Mouse (Mus musculus) forebrain, postnatal 0 days (tissue): ENCODE data around the gene Atf6. TPM values are rescaled to one million over a fixed set of nuclear protein-coding genes. Genes with fewer than 3 reads are reported as not detected.

Experiments
- ATAC-seq: fragments of 200-750 bp; cut with Nextera tagmentation; 2 replicates; pipeline ENCODE4 v1.8.0; 2017; ENCODE audit warnings: mild to moderate bottlenecking, moderate library complexity
- DNase-seq: peaks from one replicate; pipeline ENCODE4 v3.0.0-alpha.2; 2015
- H3K27ac ChIP-seq: fragments of 300-500 bp; sonication (generic); 2 replicates; pipeline ENCODE4 v1.5.1; 2014; ENCODE audit warnings: low read depth, mild to moderate bottlenecking, antibody characterized with exemption, low read length, moderate library complexity, mixed read lengths
- H3K27me3 ChIP-seq: fragments of 300-500 bp; sonication (generic); 2 replicates; pipeline ENCODE4 v1.6.1; 2014; ENCODE audit warnings: mild to moderate bottlenecking, low read length, mixed read lengths; ENCODE audit not compliant: insufficient read depth
- H3K36me3 ChIP-seq: fragments of 300-500 bp; sonication (generic); 2 replicates; pipeline ENCODE4 v1.6.1; 2014; ENCODE audit warnings: mild to moderate bottlenecking, moderate library complexity; ENCODE audit not compliant: insufficient read depth
- H3K4me1 ChIP-seq: fragments of 300-500 bp; sonication (generic); 2 replicates; pipeline ENCODE4 v1.6.1; 2014; ENCODE audit warnings: antibody characterized with exemption; ENCODE audit not compliant: insufficient read depth
- H3K4me2 ChIP-seq: fragments of 300-500 bp; sonication (generic); 2 replicates; pipeline ENCODE4 v1.6.1; 2014; ENCODE audit warnings: low read depth, mild to moderate bottlenecking, moderate library complexity
- H3K4me3 ChIP-seq: fragments of 300-500 bp; sonication (generic); 2 replicates; pipeline ENCODE4 v1.5.1; 2014; ENCODE audit warnings: low read depth, low read length, mixed read lengths
- H3K9ac ChIP-seq: fragments of 300-500 bp; sonication (generic); 2 replicates; pipeline ENCODE4 v1.6.1; 2014; ENCODE audit warnings: mild to moderate bottlenecking
- H3K9me3 ChIP-seq: fragments of 300-500 bp; sonication (generic); 2 replicates; pipeline ENCODE4 v1.6.1; 2016; ENCODE audit warnings: low read length
- CTCF ChIP-seq: sonication (generic); IDR thresholded peaks from 2 replicates; pipeline ENCODE4 v1.5.1; 2016; ENCODE audit warnings: antibody characterized with exemption, control low read depth, low read depth
- WGBS: fragments of 180-500 bp; shearing (Covaris S2); extraction: QIAGEN DNeasy Blood & Tissue Kit; methylation state at CpG from one replicate; pipeline ENCODE4 v1.1.7; 2014; 5-methylcytosine and 5-hydroxymethylcytosine counted together
- polyA plus RNA-seq: library from polyadenylated mRNA; unstranded; fragments of >200 nt; fragmentation: Nextera tagmentation; extraction: Ambion mirVana; gene quantifications from 2 replicates; pipeline ENCODE4 v1.2.1, GENCODE M21; 2015
- total RNA-seq: library from RNA; depleted of rRNA; stranded (reverse); fragments of >200 nt; gene quantifications from 2 replicates; pipeline ENCODE4 v1.2.3, GENCODE M21; 2014

The Atf6 gene
- total and polyA plus RNA-seq, 2 experiments from 2014 or later = 5.3 to 18.1 TPM

GRCm38 (mm10) chr1:170674184-170674775 is 193.3 kb downstream of the Atf6 start:
- no peak for TF ChIP-seq CTCF
- peak; percentile 14; the same call in 1 of the 2 replicates for ATAC-seq
- H3K9ac ChIP-seq = no peak overlapping the region
- H3K4me2 ChIP-seq = no peak overlapping the region
- peaks cover 18% of the 10 kb centered on the region for H3K36me3 ChIP-seq
- no peak for DNase-seq
- H3K4me1 ChIP-seq = no peaks in the 10 kb centered on the region
- H3K9me3 ChIP-seq = no peaks in the 10 kb centered on the region
- WGBS = 57% methylated on average over 9 of the region's 9 CpGs
- H3K27ac ChIP-seq = no peak overlapping the region
- no peak overlapping the region for H3K4me3 ChIP-seq
- no peaks in the 10 kb centered on the region for H3K27me3 ChIP-seq

DNA sequence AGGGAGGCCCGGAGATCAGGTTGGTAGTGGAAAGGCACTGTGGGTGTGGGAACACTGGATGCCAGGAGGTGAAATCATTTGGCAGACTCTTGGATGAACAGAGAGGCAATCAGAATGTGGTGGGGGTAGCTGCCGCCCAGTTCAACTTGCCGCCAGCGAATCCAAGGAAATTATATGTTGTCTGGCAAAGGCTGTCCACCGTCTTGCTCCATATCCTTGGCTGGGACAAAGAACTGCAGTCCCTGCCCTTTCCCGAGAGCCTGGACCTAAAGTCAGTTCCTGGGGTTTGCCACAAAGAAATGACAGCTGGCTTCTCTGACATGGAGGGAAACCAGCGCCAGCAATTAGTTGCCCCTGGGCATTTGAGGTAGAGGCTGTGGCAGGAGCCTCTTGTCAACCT is 202.4 kb downstream of the Atf6 start:
- H3K9ac ChIP-seq = no peak overlapping the region
- no peaks in the 10 kb centered on the region for H3K27me3 ChIP-seq
- WGBS = 59% methylated on average over 7 of the region's 7 CpGs
- no peak overlapping the region for H3K4me3 ChIP-seq
- DNase-seq (no peak), ATAC-seq (no peak)
- H3K36me3 ChIP-seq = peaks cover 24% of the 10 kb centered on the region
- no peak overlapping the region for H3K4me2 ChIP-seq
- no peak for TF ChIP-seq CTCF
- H3K27ac ChIP-seq = no peak overlapping the region
- no peaks in the 10 kb centered on the region for H3K9me3 ChIP-seq
- H3K4me1 ChIP-seq = no peaks in the 10 kb centered on the region

GRCm38 (mm10) chr1:170664620-170665185 is 202.9 kb downstream of the Atf6 start:
- ATAC-seq = no peak
- H3K4me1 ChIP-seq = no peaks in the 10 kb centered on the region
- no peaks in the 10 kb centered on the region for H3K27me3 ChIP-seq
- no peak overlapping the region for H3K27ac ChIP-seq
- no peak overlapping the region for H3K4me2 ChIP-seq
- WGBS = 75% methylated on average over 11 of the region's 11 CpGs
- no peak for TF ChIP-seq CTCF
- H3K9ac ChIP-seq = no peak overlapping the region
- no peak for DNase-seq
- H3K36me3 ChIP-seq = peaks cover 19% of the 10 kb centered on the region
- no peaks in the 10 kb centered on the region for H3K9me3 ChIP-seq
- H3K4me3 ChIP-seq = no peak overlapping the region

- DNase-seq = no peak
- Histone ChIP-seq H3K4me1 (peaks cover 6% of the 10 kb centered on the region; the same call in 1 of the 2 replicates), H3K4me3 (no peak overlapping the region), H3K9ac (no peak overlapping the region), H3K36me3 (peaks cover 11% of the 10 kb centered on the region; the same call in 1 of the 2 replicates), H3K9me3 (no peaks in the 10 kb centered on the region), H3K4me2 (no peak overlapping the region), H3K27ac (no peak overlapping the region), H3K27me3 (no peaks in the 10 kb centered on the region)
- no peak for ATAC-seq
- no peak for TF ChIP-seq CTCF
- WGBS = 81% methylated on average over 13 of the region's 13 CpGs
These were observed 208.3 kb downstream of the Atf6 start for GRCm38 (mm10) chr1:170659260-170659659.

GRCm38 (mm10) chr1:170657643-170658314 is 209.8 kb downstream of the Atf6 start:
- Histone ChIP-seq H3K9me3 (no peaks in the 10 kb centered on the region), H3K27me3 (no peaks in the 10 kb centered on the region), H3K36me3 (peaks cover 7% of the 10 kb centered on the region; the same call in 1 of the 2 replicates), H3K4me3 (no peak overlapping the region), H3K9ac (no peak overlapping the region), H3K4me1 (peaks cover 6% of the 10 kb centered on the region; the same call in 1 of the 2 replicates), H3K27ac (no peak overlapping the region), H3K4me2 (no peak overlapping the region)
- TF ChIP-seq CTCF = no peak
- WGBS = 59% methylated on average over 13 of the region's 13 CpGs
- DNase-seq (no peak), ATAC-seq (no peak)

DNA sequence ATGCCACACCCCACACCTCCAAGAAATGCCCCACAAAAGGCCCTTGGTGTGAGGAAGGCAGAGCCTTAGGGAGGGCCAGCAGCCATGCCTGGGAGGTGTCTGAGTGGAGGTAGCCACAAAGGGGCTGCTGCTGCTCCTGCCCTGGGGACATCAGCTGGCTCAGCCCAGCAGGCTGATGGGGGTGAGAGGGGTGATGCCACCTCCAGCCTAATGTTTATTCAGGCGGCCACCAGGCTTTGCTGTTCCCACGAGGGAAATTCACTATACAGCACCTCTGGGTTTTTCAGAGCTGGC is 210.4 kb downstream of the Atf6 start:
- no peak for TF ChIP-seq CTCF
- Histone ChIP-seq H3K4me1 (peaks cover 6% of the 10 kb centered on the region; the same call in 1 of the 2 replicates), H3K27ac (no peak overlapping the region), H3K9me3 (no peaks in the 10 kb centered on the region), H3K4me3 (no peak overlapping the region), H3K27me3 (no peaks in the 10 kb centered on the region), H3K4me2 (no peak overlapping the region), H3K9ac (no peak overlapping the region), H3K36me3 (0 out of 2 replicates have a peak, but pooled peaks cover 1% of the 10 kb centered on the region)
- no peak for ATAC-seq
- DNase-seq = no peak
- 51% methylated on average over 2 of the region's 2 CpGs for WGBS
